Mouse (Mus musculus) ES-Bruce4 (cell line): ENCODE measurements around the gene Ccnk.

Experiments
- CTCF ChIP-seq: IDR thresholded peaks from one replicate; pipeline ENCODE4 v1.8.1; 2011; ENCODE audit warnings: low read depth, low read length
- EP300 ChIP-seq: IDR thresholded peaks from 2 replicates; pipeline ENCODE4 v1.6.1; 2011; ENCODE audit warnings: low read depth, low read length; ENCODE audit not compliant: insufficient read depth
- POLR2A ChIP-seq: IDR thresholded peaks from one replicate; pipeline ENCODE4 v1.8.1; 2011; ENCODE audit warnings: low read length; ENCODE audit not compliant: insufficient read depth

DNA sequence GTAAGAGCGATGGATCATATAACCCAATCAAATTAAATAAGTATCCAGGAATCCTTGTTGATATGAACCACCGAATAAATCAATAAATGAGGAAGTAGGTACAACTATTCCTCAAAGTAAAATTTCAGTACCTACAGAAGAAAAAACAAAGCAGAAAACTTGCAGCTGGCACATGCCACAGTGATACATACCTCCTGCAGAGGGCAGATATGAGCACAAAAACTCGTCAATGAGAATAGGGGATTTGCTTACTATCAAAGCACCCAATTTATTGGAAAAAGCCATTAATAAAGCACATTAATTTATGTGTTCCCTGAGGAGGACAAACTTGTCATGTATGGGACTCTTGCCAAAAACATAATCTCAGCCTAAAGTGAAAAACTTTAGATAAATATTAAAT is 29.6 kb upstream of the Ccnk start:
- no peak for TF ChIP-seq CTCF
- no peak for TF ChIP-seq POLR2A
- TF ChIP-seq EP300: no peak
